Mouse (Mus musculus) hindbrain, embryonic 16.5 days (tissue): Measurements from ENCODE around the gene Eefsec. TPM values are rescaled to one million over a fixed set of nuclear protein-coding genes. Genes with fewer than 3 reads are reported as not detected.

Experiments
- ATAC-seq: fragments of 200-750 bp; cut with Nextera tagmentation; 2 replicates; pipeline ENCODE4 v1.8.0; 2017; ENCODE audit warnings: moderate TSS enrichment, moderate library complexity
- H3K27ac ChIP-seq: fragments of 300-500 bp; sonication (generic); 2 replicates; pipeline ENCODE4 v1.5.1; 2014; ENCODE audit warnings: low read depth, mild to moderate bottlenecking, control low read depth, low read length, moderate library complexity
- H3K27me3 ChIP-seq: fragments of 300-500 bp; sonication (generic); replicated peaks from 2 replicates; pipeline ENCODE4 v1.6.1; 2014; ENCODE audit warnings: low read length; ENCODE audit not compliant: control insufficient read depth, insufficient read depth
- H3K36me3 ChIP-seq: fragments of 300-500 bp; sonication (generic); 2 replicates; pipeline ENCODE4 v1.6.1; 2014; ENCODE audit warnings: mild to moderate bottlenecking, low read length, moderate library complexity, mixed read lengths; ENCODE audit not compliant: control insufficient read depth, insufficient read depth
- H3K4me1 ChIP-seq: fragments of 300-500 bp; sonication (generic); 2 replicates; pipeline ENCODE4 v1.6.1; 2014; ENCODE audit warnings: low read depth, low read length; ENCODE audit not compliant: control insufficient read depth, insufficient read depth
- H3K4me2 ChIP-seq: fragments of 300-500 bp; sonication (generic); 2 replicates; pipeline ENCODE4 v1.6.1; 2014; ENCODE audit warnings: mild to moderate bottlenecking, low read length, control low read depth, moderate library complexity
- H3K4me3 ChIP-seq: fragments of 300-500 bp; sonication (generic); 2 replicates; pipeline ENCODE4 v1.5.1; 2014; ENCODE audit warnings: mild to moderate bottlenecking, low read length, control low read depth, moderate library complexity
- H3K9ac ChIP-seq: fragments of 300-500 bp; sonication (generic); 2 replicates; pipeline ENCODE4 v1.6.1; 2014; ENCODE audit warnings: low read depth, mild to moderate bottlenecking, control low read depth, low read length, moderate library complexity
- H3K9me3 ChIP-seq: fragments of 300-500 bp; sonication (generic); 2 replicates; pipeline ENCODE4 v1.6.1; 2014; ENCODE audit warnings: mild to moderate bottlenecking, low read length, moderate library complexity; ENCODE audit not compliant: control insufficient read depth
- WGBS: fragments of 180-500 bp; shearing (Covaris S2); extraction: QIAGEN DNeasy Blood & Tissue Kit; methylation state at CpG from one replicate; pipeline ENCODE4 v1.1.7; 2014; 5-methylcytosine and 5-hydroxymethylcytosine counted together
- polyA plus RNA-seq: library from polyadenylated mRNA; unstranded; fragments of >200 nt; fragmentation: Nextera tagmentation; extraction: Ambion mirVana; gene quantifications from 2 replicates; pipeline ENCODE4 v1.2.1, GENCODE M21; 2015

Gene Eefsec
- polyA plus RNA-seq, 1 experiment from 2014 or later: 24.4 TPM

- H3K4me3 ChIP-seq: no peak overlapping the region
- H3K4me2 ChIP-seq: no peak overlapping the region
- no peaks in the 10 kb centered on the region for H3K27me3 ChIP-seq
- H3K9ac ChIP-seq: no peak overlapping the region
- no peak for ATAC-seq
- H3K27ac ChIP-seq: no peak overlapping the region
- H3K9me3 ChIP-seq: no peaks in the 10 kb centered on the region
- H3K4me1 ChIP-seq: no peaks in the 10 kb centered on the region
- WGBS: 88% methylated on average over 1 of the region's 1 CpGs
- H3K36me3 ChIP-seq: no peaks in the 10 kb centered on the region
These were observed 194.9 kb downstream of the Eefsec start for GRCm38 (mm10) chr6:88251396-88251795.

GRCm38 (mm10) chr6:88249231-88249630 lies 197.1 kb downstream of the Eefsec start:
- no peak for ATAC-seq
- H3K27ac ChIP-seq: no peak overlapping the region
- H3K9me3 ChIP-seq: no peaks in the 10 kb centered on the region
- WGBS: 85% methylated on average over 1 of the region's 1 CpGs
- H3K4me3 ChIP-seq: no peak overlapping the region
- no peaks in the 10 kb centered on the region for H3K36me3 ChIP-seq
- H3K27me3 ChIP-seq: 0 out of 2 replicates have a peak, but pooled peaks cover 2% of the 10 kb centered on the region
- no peak overlapping the region for H3K4me2 ChIP-seq
- H3K4me1 ChIP-seq: no peaks in the 10 kb centered on the region
- no peak overlapping the region for H3K9ac ChIP-seq

GRCm38 (mm10) chr6:88242604-88243003 lies 203.7 kb downstream of the Eefsec start:
- H3K4me1 ChIP-seq: no peaks in the 10 kb centered on the region; the same call in 1 of the 2 replicates
- no peaks in the 10 kb centered on the region for H3K36me3 ChIP-seq
- 3% methylated on average over 15 of the region's 15 CpGs for WGBS
- H3K9me3 ChIP-seq: no peaks in the 10 kb centered on the region
- no peak overlapping the region for H3K4me2 ChIP-seq
- H3K9ac ChIP-seq: no peak overlapping the region
- H3K4me3 ChIP-seq: no peak overlapping the region
- H3K27ac ChIP-seq: no peak overlapping the region
- peaks cover 6% of the 10 kb centered on the region; the same call in 1 of the 2 replicates for H3K27me3 ChIP-seq
- peak; percentile 77; the same call in 1 of the 2 replicates for ATAC-seq

GRCm38 (mm10) chr6:88236513-88236912 lies 209.8 kb downstream of the Eefsec start:
- Histone ChIP-seq H3K9ac (no peak overlapping the region), H3K27ac (no peak overlapping the region), H3K27me3 (0 out of 2 replicates have a peak, but pooled peaks cover 2% of the 10 kb centered on the region), H3K4me1 (peaks cover 6% of the 10 kb centered on the region), H3K36me3 (no peaks in the 10 kb centered on the region), H3K4me3 (no peak overlapping the region), H3K4me2 (no peak overlapping the region), H3K9me3 (no peaks in the 10 kb centered on the region)
- no peak for ATAC-seq
- 8% methylated on average over 7 of the region's 7 CpGs for WGBS

GRCm38 (mm10) chr6:88235983-88236382 lies 210.4 kb downstream of the Eefsec start:
- peak overlapping the region; percentile 37 for H3K4me2 ChIP-seq
- H3K9me3 ChIP-seq: no peaks in the 10 kb centered on the region
- H3K4me1 ChIP-seq: peaks cover 6% of the 10 kb centered on the region
- no peak overlapping the region for H3K4me3 ChIP-seq
- no peak overlapping the region for H3K27ac ChIP-seq
- ATAC-seq: peak; percentile 56; the same call in 1 of the 2 replicates
- H3K9ac ChIP-seq: peak overlapping the region; percentile 18; the same call in 1 of the 2 replicates
- H3K27me3 ChIP-seq: 0 out of 2 replicates have a peak, but pooled peaks cover 2% of the 10 kb centered on the region
- WGBS: under 1% methylated on average over 17 of the region's 17 CpGs
- H3K36me3 ChIP-seq: no peaks in the 10 kb centered on the region

DNA sequence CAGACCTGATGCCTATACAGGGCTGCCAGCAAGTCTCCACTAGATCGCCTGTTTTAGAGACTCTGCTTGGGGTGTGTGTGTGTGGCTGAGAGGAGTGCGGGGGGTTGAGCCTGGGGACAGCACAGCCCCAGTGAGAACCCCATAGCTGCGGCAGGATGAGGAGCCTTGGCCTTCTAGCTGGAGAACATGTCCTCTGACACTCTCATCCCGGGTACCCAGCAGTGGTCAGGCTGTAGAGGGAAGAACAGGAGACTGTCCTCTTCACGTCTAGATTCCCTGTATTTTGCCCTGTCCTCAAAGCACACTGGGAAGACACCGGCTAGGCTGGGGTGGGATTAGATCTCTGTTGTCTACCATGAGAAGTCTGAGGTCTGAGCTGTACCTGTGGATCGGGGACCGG lies 210.9 kb downstream of the Eefsec start:
- WGBS: 21% methylated on average over 8 of the region's 8 CpGs
- 0 out of 2 replicates have a peak, but pooled peaks cover 2% of the 10 kb centered on the region for H3K27me3 ChIP-seq

DNA sequence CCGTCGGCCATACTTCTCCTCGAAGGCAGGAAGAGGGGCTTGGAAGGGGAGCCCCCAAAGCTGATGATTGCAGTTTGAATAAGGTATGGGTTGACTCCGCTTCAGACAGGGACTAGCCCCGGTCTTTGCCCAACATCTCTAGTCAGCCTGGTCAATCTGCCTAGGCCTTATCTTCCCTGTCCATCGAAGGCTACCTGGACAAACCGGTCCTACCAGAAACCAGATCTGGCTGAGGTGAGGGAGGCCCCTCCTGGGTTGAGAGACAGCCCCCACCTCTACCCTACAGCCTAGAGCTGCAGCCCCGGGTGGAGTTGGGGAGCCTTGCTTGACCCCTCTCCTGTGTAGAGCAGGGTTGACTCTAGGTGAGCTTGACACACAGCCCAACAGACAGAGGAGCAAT lies 212.3 kb downstream of the Eefsec start:
- Histone ChIP-seq H3K4me1 (peaks cover 6% of the 10 kb centered on the region), H3K9ac (no peak overlapping the region), H3K27me3 (0 out of 2 replicates have a peak, but pooled peaks cover 2% of the 10 kb centered on the region)

More for the DNA sequence above, 210.9 kb downstream of the Eefsec start:
- H3K9me3 ChIP-seq: no peaks in the 10 kb centered on the region
- H3K4me1 ChIP-seq: peaks cover 6% of the 10 kb centered on the region
- H3K36me3 ChIP-seq: no peaks in the 10 kb centered on the region
- no peak for ATAC-seq
- no peak overlapping the region for H3K4me2 ChIP-seq
- no peak overlapping the region for H3K9ac ChIP-seq
- no peak overlapping the region for H3K4me3 ChIP-seq
- H3K27ac ChIP-seq: no peak overlapping the region

GRCm38 (mm10) chr6:88232221-88232620 lies 214.1 kb downstream of the Eefsec start:
- ATAC-seq: no peak
- H3K9ac ChIP-seq: no peak overlapping the region
- H3K27me3 ChIP-seq: 0 out of 2 replicates have a peak, but pooled peaks cover 2% of the 10 kb centered on the region
- H3K4me3 ChIP-seq: no peak overlapping the region
- H3K4me1 ChIP-seq: peaks cover 6% of the 10 kb centered on the region
- 56% methylated on average over 6 of the region's 6 CpGs for WGBS
- no peaks in the 10 kb centered on the region for H3K9me3 ChIP-seq
- no peaks in the 10 kb centered on the region for H3K36me3 ChIP-seq
- no peak overlapping the region for H3K27ac ChIP-seq
- no peak overlapping the region for H3K4me2 ChIP-seq

More for the DNA sequence above, 212.3 kb downstream of the Eefsec start:
- Histone ChIP-seq H3K4me2 (no peak overlapping the region), H3K36me3 (no peaks in the 10 kb centered on the region), H3K4me3 (no peak overlapping the region), H3K9me3 (no peaks in the 10 kb centered on the region), H3K27ac (no peak overlapping the region)
- 86% methylated on average over 8 of the region's 8 CpGs for WGBS
- no peak; the same call in 1 of the 2 replicates for ATAC-seq

DNA sequence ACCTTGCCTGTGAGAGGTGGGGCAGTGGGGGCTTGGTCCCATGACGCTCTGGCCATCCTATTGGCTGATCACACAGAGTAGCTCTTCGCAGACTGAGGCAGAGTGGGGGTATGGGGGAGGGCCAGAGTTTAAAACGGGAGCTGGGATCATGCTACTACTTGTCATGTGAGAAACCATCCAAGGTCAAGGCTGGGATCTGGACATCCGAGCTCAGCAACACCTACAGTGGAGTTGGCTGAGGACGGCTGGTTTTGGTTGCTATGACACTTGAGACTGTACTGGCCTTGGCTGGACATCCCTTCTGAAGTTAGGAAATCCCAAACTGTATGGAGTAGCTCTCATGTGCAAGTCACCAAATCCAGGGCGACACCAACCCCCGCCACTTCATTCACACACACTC lies 214.5 kb downstream of the Eefsec start:
- WGBS: 88% methylated on average over 7 of the region's 7 CpGs
- no peaks in the 10 kb centered on the region for H3K9me3 ChIP-seq
- ATAC-seq: no peak

More for the DNA sequence above, 214.5 kb downstream of the Eefsec start:
- no peaks in the 10 kb centered on the region for H3K36me3 ChIP-seq
- H3K9ac ChIP-seq: no peak overlapping the region
- peaks cover 6% of the 10 kb centered on the region for H3K4me1 ChIP-seq
- H3K4me2 ChIP-seq: no peak overlapping the region
- no peak overlapping the region for H3K27ac ChIP-seq
- H3K4me3 ChIP-seq: no peak overlapping the region
- 0 out of 2 replicates have a peak, but pooled peaks cover 2% of the 10 kb centered on the region for H3K27me3 ChIP-seq
